Mouse (Mus musculus): ENCODE measurements at regions not wholly inside any gene's neighbourhood (a gene's known extent, or its start where the extent isn't known, plus 50 kb on each side); places are given as distances from the start of the nearest gene placed in this dataset.

GRCm38 (mm10) chr7:72593259-72593658 lies 286.9 kb upstream of the Mctp2 start:
- ATAC-seq = no peak

GRCm38 (mm10) chr7:72594741-72595140 lies 288.3 kb upstream of the Mctp2 start:
- no peak for ATAC-seq

- no peak for ATAC-seq
These were observed 290.6 kb upstream of the Mctp2 start for GRCm38 (mm10) chr7:72596985-72597384.

- ATAC-seq = no peak
These were observed 295.5 kb upstream of the Mctp2 start for GRCm38 (mm10) chr7:72601933-72602332.

GRCm38 (mm10) chr7:72609791-72610190 lies 303.4 kb upstream of the Mctp2 start:
- no peak for ATAC-seq

GRCm38 (mm10) chr7:72615232-72615631 lies 308.8 kb upstream of the Mctp2 start:
- ATAC-seq = no peak

- ATAC-seq = no peak
These were observed 321.0 kb upstream of the Mctp2 start for GRCm38 (mm10) chr7:72627369-72627768.

- ATAC-seq = no peak
These were observed 333.2 kb upstream of the Mctp2 start for GRCm38 (mm10) chr7:72639566-72639965.

GRCm38 (mm10) chr7:72675018-72675417 lies 368.6 kb upstream of the Mctp2 start:
- ATAC-seq = no peak

GRCm38 (mm10) chr7:72685803-72686202 lies 379.4 kb upstream of the Mctp2 start:
- ATAC-seq = no peak

- ATAC-seq = no peak
These were observed 380.9 kb upstream of the Mctp2 start for GRCm38 (mm10) chr7:72687356-72687755.

GRCm38 (mm10) chr7:72691396-72691795 lies 385.0 kb upstream of the Mctp2 start:
- ATAC-seq = no peak

GRCm38 (mm10) chr7:72691859-72692258 lies 385.5 kb upstream of the Mctp2 start:
- ATAC-seq = no peak

GRCm38 (mm10) chr7:72696736-72697135 lies 390.3 kb upstream of the Mctp2 start:
- no peak for ATAC-seq

GRCm38 (mm10) chr7:72703652-72704341 lies 397.4 kb upstream of the Mctp2 start:
- no peak for ATAC-seq

GRCm38 (mm10) chr7:72711193-72712131 lies 405.1 kb upstream of the Mctp2 start:
- no peak for ATAC-seq

GRCm38 (mm10) chr7:72715401-72715800 lies 409.0 kb upstream of the Mctp2 start:
- no peak for ATAC-seq

GRCm38 (mm10) chr7:72716051-72716450 lies 409.6 kb upstream of the Mctp2 start:
- ATAC-seq = no peak

- no peak for ATAC-seq
These were observed 419.9 kb upstream of the Mctp2 start for GRCm38 (mm10) chr7:72726214-72726854.

- no peak for ATAC-seq
These were observed 431.4 kb upstream of the Mctp2 start for GRCm38 (mm10) chr7:72737792-72738191.

- ATAC-seq = no peak
These were observed 432.0 kb upstream of the Mctp2 start for GRCm38 (mm10) chr7:72738324-72738944.

- no peak for ATAC-seq
These were observed 436.0 kb upstream of the Mctp2 start for GRCm38 (mm10) chr7:72742376-72742775.

- no peak for ATAC-seq
These were observed 445.1 kb upstream of the Mctp2 start for GRCm38 (mm10) chr7:72751501-72751917.

Data from CD4-positive, CD25-positive, alpha-beta regulatory T cell, adult 4 months (primary cell).